Mouse (Mus musculus): Measurements from ENCODE around the gene Rnase12. TPM values are rescaled to one million over a fixed set of nuclear protein-coding genes. Genes with fewer than 3 reads are reported as not detected.

The Rnase12 gene
- polyA plus RNA-seq, 1 experiment from 2014 or later = 1.7 TPM

DNA sequence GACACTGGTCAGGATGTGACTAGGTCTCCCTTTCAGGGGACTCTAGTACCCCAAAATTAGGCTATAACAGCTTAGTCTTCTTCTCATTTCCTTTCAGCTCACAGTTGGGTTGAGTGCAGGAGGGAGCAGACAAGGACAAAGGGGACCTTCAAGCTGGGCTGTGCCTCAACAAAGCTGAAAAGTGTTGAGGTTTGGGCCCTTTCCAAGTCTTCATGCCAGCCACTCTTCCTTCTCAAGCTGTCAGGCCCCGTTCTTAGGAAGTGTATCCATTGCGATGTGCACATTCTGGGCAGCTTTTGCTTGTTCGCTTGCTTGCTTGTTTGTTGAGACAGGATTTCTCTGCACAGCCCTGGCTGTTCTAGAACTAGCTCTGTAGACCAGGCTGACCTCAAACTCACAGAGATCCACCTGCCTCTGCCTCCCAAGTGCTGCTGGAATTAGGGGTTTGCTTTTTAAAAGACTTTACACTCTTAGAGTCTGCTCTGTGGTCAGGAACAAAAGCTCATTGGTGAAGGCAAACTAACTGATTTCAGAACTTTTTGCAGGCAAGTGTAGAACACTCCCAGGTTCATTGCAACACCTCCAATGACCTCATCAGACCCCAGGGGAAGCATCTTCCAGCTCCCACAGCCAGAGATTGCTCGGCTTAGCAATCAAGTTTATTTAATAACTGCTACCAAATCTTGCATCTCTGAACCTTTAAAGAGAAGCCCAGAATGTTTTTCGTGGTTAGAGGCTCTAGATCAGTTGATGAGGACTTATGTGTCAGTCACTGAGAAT lies 36.8 kb upstream of the Rnase12 start:
- no peak overlapping the region for H3K4me2 ChIP-seq (ENCODE audit: low read depth, low read length)
- H3K9me3 ChIP-seq (replicated peaks; ENCODE audit: control insufficient read depth, low read length) = no peaks in the 10 kb centered on the region
- H3K9ac ChIP-seq (ENCODE audit: low read depth, low read length) = no peak overlapping the region
- no peak overlapping the region; the same call in 1 of the 2 replicates for H3K27ac ChIP-seq (ENCODE audit: low read length)
- H3K4me1 ChIP-seq (ENCODE audit: control insufficient read depth, low read depth, low read length) = peaks cover 26% of the 10 kb centered on the region
- WGBS (ENCODE audit: insufficient replicate concordance) = 46% methylated on average over 5 of the region's 5 CpGs
- no peak for ATAC-seq (ENCODE audit: low read depth)
- no peak overlapping the region for H3K4me3 ChIP-seq (ENCODE audit: low read depth, low read length)
- no peaks in the 10 kb centered on the region for H3K27me3 ChIP-seq (ENCODE audit: control insufficient read depth, insufficient read depth, low read depth, low read length)
- no peaks in the 10 kb centered on the region for H3K36me3 ChIP-seq (ENCODE audit: control insufficient read depth, insufficient read depth)

DNA sequence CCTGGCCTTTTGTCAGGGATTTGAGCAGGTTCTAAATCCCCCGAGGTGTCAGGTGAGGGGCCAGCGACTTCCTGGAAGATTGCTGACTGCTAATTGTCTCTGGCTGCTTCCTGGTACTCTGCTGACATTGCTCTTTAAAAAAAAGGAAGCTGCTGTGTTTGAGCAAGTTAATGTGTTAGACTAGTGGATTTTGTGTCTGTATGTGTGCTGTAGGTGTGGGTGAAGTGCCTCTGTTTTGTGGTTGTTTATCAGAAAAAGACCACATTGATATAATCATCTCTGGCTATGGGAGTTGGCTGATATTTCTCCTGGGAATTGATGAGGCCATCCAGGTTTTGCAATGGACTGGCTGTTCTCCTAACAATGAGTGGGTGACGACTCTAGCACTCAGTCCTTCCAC lies 36.0 kb upstream of the Rnase12 start:
- Histone ChIP-seq H3K4me1 (ENCODE audit: control insufficient read depth, low read depth, low read length) (peaks cover 30% of the 10 kb centered on the region), H3K9me3 (replicated peaks; ENCODE audit: control insufficient read depth, low read length) (no peaks in the 10 kb centered on the region), H3K27ac (ENCODE audit: low read length) (no peak overlapping the region; the same call in 1 of the 2 replicates), H3K9ac (ENCODE audit: low read depth, low read length) (no peak overlapping the region), H3K4me2 (ENCODE audit: low read depth, low read length) (no peak overlapping the region), H3K36me3 (ENCODE audit: control insufficient read depth, insufficient read depth) (no peaks in the 10 kb centered on the region), H3K27me3 (ENCODE audit: control insufficient read depth, insufficient read depth, low read depth, low read length) (no peaks in the 10 kb centered on the region), H3K4me3 (ENCODE audit: low read depth, low read length) (no peak overlapping the region)
- ATAC-seq (ENCODE audit: low read depth) = no peak
- WGBS (ENCODE audit: insufficient replicate concordance) = 11% methylated on average over 3 of the region's 3 CpGs

DNA sequence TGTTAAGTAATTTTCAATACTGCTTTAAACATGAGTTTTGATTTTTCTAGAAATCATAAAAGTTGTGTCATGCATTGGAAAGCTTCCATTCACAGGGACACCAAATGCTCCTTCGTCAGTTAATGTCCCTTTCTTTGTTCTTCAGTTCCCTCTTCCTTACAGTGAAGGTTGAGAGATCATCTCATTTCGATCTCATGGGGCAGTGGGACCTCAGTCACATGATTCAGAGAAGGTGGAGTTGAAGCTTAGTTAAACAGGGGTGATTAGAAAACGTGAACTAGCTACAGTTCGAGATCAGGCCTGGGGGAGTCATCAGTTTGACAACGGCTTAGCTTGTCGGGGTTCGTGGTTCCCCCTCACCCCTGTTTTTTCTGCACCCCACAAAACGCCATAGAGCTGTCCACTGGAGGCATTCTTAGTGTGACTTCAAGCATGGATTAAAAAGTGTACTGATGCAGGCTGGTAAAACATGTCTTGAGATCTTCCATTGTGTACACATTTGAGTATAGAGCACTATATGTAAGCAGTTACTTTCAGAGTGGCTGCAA lies 34.7 kb upstream of the Rnase12 start:
- ATAC-seq (ENCODE audit: low read depth) = no peak
- 36% methylated on average over 8 of the region's 8 CpGs for WGBS (ENCODE audit: insufficient replicate concordance)
- Histone ChIP-seq H3K4me1 (ENCODE audit: control insufficient read depth, low read depth, low read length) (peaks cover 33% of the 10 kb centered on the region), H3K27me3 (ENCODE audit: control insufficient read depth, insufficient read depth, low read depth, low read length) (no peaks in the 10 kb centered on the region), H3K9me3 (replicated peaks; ENCODE audit: control insufficient read depth, low read length) (no peaks in the 10 kb centered on the region), H3K4me3 (ENCODE audit: low read depth, low read length) (no peak overlapping the region), H3K9ac (ENCODE audit: low read depth, low read length) (no peak overlapping the region), H3K27ac (ENCODE audit: low read length) (peak overlapping the region; percentile 4; the same call in 1 of the 2 replicates), H3K4me2 (ENCODE audit: low read depth, low read length) (no peak overlapping the region), H3K36me3 (ENCODE audit: control insufficient read depth, insufficient read depth) (no peaks in the 10 kb centered on the region)

DNA sequence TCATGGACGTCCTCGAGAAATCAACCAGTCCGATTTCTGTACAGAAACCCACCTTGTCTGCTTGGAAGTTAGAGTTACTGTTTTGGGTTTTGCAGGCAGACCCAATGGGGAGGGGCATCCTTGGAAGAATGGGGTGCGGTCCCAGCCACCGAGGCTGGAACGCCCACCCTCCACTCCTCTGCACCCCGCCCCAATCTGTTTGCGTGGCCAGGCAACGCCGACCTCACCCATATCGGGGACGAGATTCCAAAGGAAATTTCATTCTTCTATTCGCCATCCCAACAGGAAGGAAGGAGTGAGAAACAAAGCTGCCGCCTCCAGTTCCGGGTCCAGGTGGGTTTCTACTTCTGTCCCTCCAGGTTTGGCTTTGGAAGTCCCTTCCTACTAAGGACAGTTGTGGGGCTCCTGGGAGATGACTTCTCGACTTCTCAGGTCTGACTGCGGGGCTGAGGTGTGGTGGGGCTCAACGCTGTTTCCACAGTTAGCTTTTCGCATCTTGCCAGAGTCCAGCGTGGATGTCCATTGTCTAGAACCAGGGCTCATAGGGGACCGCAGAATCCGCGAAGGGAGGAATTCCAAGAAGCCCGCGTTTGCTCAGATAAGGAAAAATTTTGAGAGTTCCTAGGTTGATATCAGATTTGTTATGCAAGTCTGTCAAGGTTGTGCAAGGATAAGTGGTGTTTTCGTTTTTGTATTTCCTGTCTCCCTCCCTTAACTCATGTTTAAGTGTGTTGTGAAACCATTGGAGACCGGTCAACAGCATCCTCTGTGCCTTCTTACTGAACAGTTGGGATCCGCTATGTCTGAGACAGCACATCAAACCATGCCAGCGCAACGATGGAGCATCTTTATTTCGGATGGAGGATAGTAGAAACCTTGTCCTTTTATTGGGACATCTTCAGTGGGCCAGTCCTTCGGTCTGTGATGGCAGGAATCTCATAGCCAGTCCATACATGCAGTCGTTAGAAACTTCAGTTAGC lies 33.8 kb upstream of the Rnase12 start, which contains the start of the genes Rnase4 and Ang:
Rnase4 (plus strand) TSS at position 157 of the 980 bp plus-strand sequence.
Ang (plus strand) TSS at position 230 of the 980 bp plus-strand sequence.
- WGBS (ENCODE audit: insufficient replicate concordance) = 8% methylated on average over 33 of the region's 33 CpGs
- Histone ChIP-seq H3K4me2 (ENCODE audit: low read depth, low read length) (peak within 1 kb of the TSS; percentile 92), H3K9ac (ENCODE audit: low read depth, low read length) (peak within 1 kb of the TSS; percentile 61), H3K4me3 (ENCODE audit: low read depth, low read length) (peak within 1 kb of the TSS; percentile 77), H3K4me1 (ENCODE audit: control insufficient read depth, low read depth, low read length) (peaks cover 37% of the 10 kb centered on the region), H3K36me3 (ENCODE audit: control insufficient read depth, insufficient read depth) (no peaks in the 10 kb centered on the region), H3K9me3 (replicated peaks; ENCODE audit: control insufficient read depth, low read length) (no peaks in the 10 kb centered on the region), H3K27me3 (ENCODE audit: control insufficient read depth, insufficient read depth, low read depth, low read length) (no peaks in the 10 kb centered on the region), H3K27ac (ENCODE audit: low read length) (peak within 1 kb of the TSS; percentile 78)
- no peak for ATAC-seq (ENCODE audit: low read depth)

- H3K4me2 ChIP-seq (ENCODE audit: low read depth, low read length) = peak overlapping the region; percentile 92
- peak overlapping the region; percentile 77 for H3K4me3 ChIP-seq (ENCODE audit: low read depth, low read length)
- WGBS (ENCODE audit: insufficient replicate concordance) = under 1% methylated on average over 27 of the region's 27 CpGs
- H3K27me3 ChIP-seq (ENCODE audit: control insufficient read depth, insufficient read depth, low read depth, low read length) = no peaks in the 10 kb centered on the region
- ATAC-seq (ENCODE audit: low read depth) = peak; percentile 14
- peak overlapping the region; percentile 61 for H3K9ac ChIP-seq (ENCODE audit: low read depth, low read length)
- no peaks in the 10 kb centered on the region for H3K36me3 ChIP-seq (ENCODE audit: control insufficient read depth, insufficient read depth)
- H3K4me1 ChIP-seq (ENCODE audit: control insufficient read depth, low read depth, low read length) = peaks cover 42% of the 10 kb centered on the region
- peak overlapping the region; percentile 78 for H3K27ac ChIP-seq (ENCODE audit: low read length)
- H3K9me3 ChIP-seq (replicated peaks; ENCODE audit: control insufficient read depth, low read length) = no peaks in the 10 kb centered on the region
These were observed 32.8 kb upstream of the Rnase12 start for GRCm38 (mm10) chr14:51090077-51090781.

- under 1% methylated on average over 15 of the region's 15 CpGs for WGBS (ENCODE audit: insufficient replicate concordance)
- Histone ChIP-seq H3K36me3 (ENCODE audit: control insufficient read depth, insufficient read depth) (no peaks in the 10 kb centered on the region), H3K9ac (ENCODE audit: low read depth, low read length) (peak overlapping the region; percentile 61), H3K27ac (ENCODE audit: low read length) (peak overlapping the region; percentile 78), H3K4me3 (ENCODE audit: low read depth, low read length) (peak overlapping the region; percentile 77), H3K4me1 (ENCODE audit: control insufficient read depth, low read depth, low read length) (peaks cover 47% of the 10 kb centered on the region), H3K9me3 (replicated peaks; ENCODE audit: control insufficient read depth, low read length) (no peaks in the 10 kb centered on the region), H3K27me3 (ENCODE audit: control insufficient read depth, insufficient read depth, low read depth, low read length) (no peaks in the 10 kb centered on the region), H3K4me2 (ENCODE audit: low read depth, low read length) (peak overlapping the region; percentile 92)
- no peak for ATAC-seq (ENCODE audit: low read depth)
These were observed 32.2 kb upstream of the Rnase12 start for GRCm38 (mm10) chr14:51089674-51090076.

- H3K27ac ChIP-seq (ENCODE audit: low read length) = peak overlapping the region; percentile 78
- H3K36me3 ChIP-seq (ENCODE audit: control insufficient read depth, insufficient read depth) = no peaks in the 10 kb centered on the region
- ATAC-seq (ENCODE audit: low read depth) = peak; percentile 90
- peak overlapping the region; percentile 77 for H3K4me3 ChIP-seq (ENCODE audit: low read depth, low read length)
- peaks cover 53% of the 10 kb centered on the region for H3K4me1 ChIP-seq (ENCODE audit: control insufficient read depth, low read depth, low read length)
- peak overlapping the region; percentile 92 for H3K4me2 ChIP-seq (ENCODE audit: low read depth, low read length)
- no peaks in the 10 kb centered on the region; the same call in 1 of the 2 replicates for H3K27me3 ChIP-seq (ENCODE audit: control insufficient read depth, insufficient read depth, low read depth, low read length)
- H3K9me3 ChIP-seq (replicated peaks; ENCODE audit: control insufficient read depth, low read length) = no peaks in the 10 kb centered on the region
- H3K9ac ChIP-seq (ENCODE audit: low read depth, low read length) = peak overlapping the region; percentile 65
- WGBS (ENCODE audit: insufficient replicate concordance) = under 1% methylated on average over 34 of the region's 34 CpGs
These were observed 31.7 kb upstream of the Rnase12 start for GRCm38 (mm10) chr14:51088970-51089673.

Measured in liver, embryonic 16.5 days (tissue).